In genomic region chr13:59779213-59779612, GRCm38 (mm10) we compare ENCODE assay signal across 13 mouse cellular contexts. TPM values are rescaled to one million over a fixed set of nuclear protein-coding genes. Genes with fewer than 3 reads are reported as not detected.
A peak's percentile ranks its signal among the peaks of the same experiment; 100 is the strongest.
DNase-seq lines count a peak whose midpoint lies in the region; ATAC-seq and TF ChIP-seq lines count a peak whose summit lies in the region.
"Had no signal": no experiment of that assay in that cellular context is flagged by ENCODE, and none has a peak within 500 bp of the region (broad histone marks: within the 10 kb centered on the region; RNA-seq: fewer than 3 reads in every experiment).

No protein-coding gene starts in this region.

- no peak overlapping the region for H3K27ac ChIP-seq in heart, adult 2 months
- H3K27ac ChIP-seq in midbrain, postnatal 0 days (ENCODE audit: low read depth, low read length): no peak overlapping the region
- no peak overlapping the region for H3K27ac ChIP-seq in midbrain, embryonic 11.5 days (ENCODE audit: low read depth, low read length)
- H3K27ac ChIP-seq: heart, embryonic 13.5 days had no signal

- no peak overlapping the region for H3K9ac ChIP-seq in heart, adult 2 months (ENCODE audit: low read depth, low read length)
- H3K9ac ChIP-seq in midbrain, postnatal 0 days (replicated peaks; ENCODE audit: low read length, poor library complexity, severe bottlenecking): no peak overlapping the region
- H3K9ac ChIP-seq in midbrain, embryonic 11.5 days (ENCODE audit: low read length): no peak overlapping the region
- H3K9ac ChIP-seq: heart, embryonic 13.5 days had no signal

- intact Hi-C loops in heart, adult 2 months (cut with DNase I): no loop called here

- H3K9me3 ChIP-seq in midbrain, postnatal 0 days (ENCODE audit: low read length): no peaks in the 10 kb centered on the region
- no peaks in the 10 kb centered on the region for H3K9me3 ChIP-seq in midbrain, embryonic 11.5 days (ENCODE audit: control insufficient read depth, low read length)
- H3K9me3 ChIP-seq: heart, embryonic 13.5 days; megakaryocyte, embryonic 14.5 days had no signal

- H3K4me1 ChIP-seq in heart, adult 2 months (ENCODE audit: control insufficient read depth, insufficient read depth, low read length): peaks cover 3% of the 10 kb centered on the region
- no peaks in the 10 kb centered on the region for H3K4me1 ChIP-seq in midbrain, postnatal 0 days (ENCODE audit: insufficient read depth, low read length)
- no peaks in the 10 kb centered on the region for H3K4me1 ChIP-seq in midbrain, embryonic 11.5 days (ENCODE audit: control insufficient read depth, insufficient read depth, low read length)

- H3K27me3 ChIP-seq in heart, adult 2 months (ENCODE audit: control insufficient read depth, insufficient read depth, low read length): no peaks in the 10 kb centered on the region
- no peaks in the 10 kb centered on the region for H3K27me3 ChIP-seq in midbrain, postnatal 0 days (ENCODE audit: insufficient read depth, low read length)
- no peaks in the 10 kb centered on the region for H3K27me3 ChIP-seq in midbrain, embryonic 11.5 days (ENCODE audit: control insufficient read depth, insufficient read depth, low read length)
- H3K27me3 ChIP-seq: heart, embryonic 13.5 days; megakaryocyte, embryonic 14.5 days had no signal

- no peaks in the 10 kb centered on the region; the same call in none of the 2 replicates for H3K79me2 ChIP-seq in heart, adult 2 months (replicated peaks; ENCODE audit: control insufficient read depth, insufficient read depth, low read length)

- DNase-seq in heart, adult 2 months: no peak
- no peak for DNase-seq in heart, adult 11 months
- DNase-seq in midbrain, postnatal 0 days (ENCODE audit: low spot score): no peak
- DNase-seq in midbrain, embryonic 11.5 days (ENCODE audit: low spot score, missing footprints): no peak
- no peak for DNase-seq in brain, embryonic 14.5 days (ENCODE audit: low read depth)
- no peak for DNase-seq in frontal cortex, postnatal 14 days (ENCODE audit: low spot score in 2 of 2)
- DNase-seq in layer of hippocampus, adult 11-12 months (ENCODE audit: low spot score): no peak

- TF ChIP-seq CTCF in heart, adult 2 months (IDR thresholded peaks at IDR 0.05): peak; percentile 32
- TF ChIP-seq CTCF in midbrain, postnatal 0 days (IDR thresholded peaks at IDR 0.05): peak; percentile 48
- peak; percentile 27; the same call in 1 of the 2 replicates for TF ChIP-seq CTCF in brain, embryonic 14.5 days (IDR thresholded peaks at IDR 0.05; ENCODE audit: borderline replicate concordance, extremely low read depth, insufficient read depth, insufficient read length)

- H3K4me3 ChIP-seq in heart, adult 2 months: no peak overlapping the region
- no peak overlapping the region for H3K4me3 ChIP-seq in midbrain, postnatal 0 days (ENCODE audit: low read depth, low read length)
- no peak overlapping the region for H3K4me3 ChIP-seq in midbrain, embryonic 11.5 days (ENCODE audit: low read depth, low read length)
- H3K4me3 ChIP-seq: heart, embryonic 13.5 days; megakaryocyte, embryonic 14.5 days had no signal

- H3K36me3 ChIP-seq in heart, adult 2 months (ENCODE audit: control insufficient read depth, insufficient read depth, low read length): peaks cover 3% of the 10 kb centered on the region
- H3K36me3 ChIP-seq in midbrain, postnatal 0 days (ENCODE audit: insufficient read depth, low read length): peaks cover 74% of the 10 kb centered on the region
- peaks cover 40% of the 10 kb centered on the region for H3K36me3 ChIP-seq in midbrain, embryonic 11.5 days (ENCODE audit: control insufficient read depth, insufficient read depth, low read length)

- no peak for TF ChIP-seq POLR2A in heart, adult 2 months (IDR thresholded peaks at IDR 0.05; ENCODE audit: insufficient read depth, low read depth, low read length)
- TF ChIP-seq POLR2A in brain, embryonic 14.5 days (IDR thresholded peaks at IDR 0.05; ENCODE audit: borderline replicate concordance, extremely low read depth, insufficient read depth, insufficient read length, poor library complexity, severe bottlenecking): no peak

- ATAC-seq in midbrain, postnatal 0 days (ENCODE audit: low FRiP score): no peak
- no peak for ATAC-seq in midbrain, embryonic 11.5 days (ENCODE audit: low FRiP score)
- ATAC-seq in megakaryocyte-erythroid progenitor cell, adult 5-6 weeks (replicated peaks; ENCODE audit: low FRiP score, low TSS enrichment, poor library complexity, severe bottlenecking): peak; percentile 60; the same call in 1 of the 2 replicates

- WGBS in heart, adult 2 months: 71% methylated on average over 4 of the region's 4 CpGs
- WGBS in midbrain, postnatal 0 days: 87% methylated on average over 4 of the region's 4 CpGs
- WGBS in midbrain, embryonic 11.5 days: 93% methylated on average over 4 of the region's 4 CpGs

- TF ChIP-seq EP300 in heart, adult 2 months (IDR thresholded peaks at IDR 0.05; ENCODE audit: insufficient read depth, low read depth, low read length): no peak

- H3K4me2 ChIP-seq in midbrain, postnatal 0 days (ENCODE audit: low read depth, low read length, poor library complexity, severe bottlenecking): no peak overlapping the region
- H3K4me2 ChIP-seq in midbrain, embryonic 11.5 days: no peak overlapping the region
- H3K4me2 ChIP-seq: heart, embryonic 13.5 days had no signal

RNA-seq across cellular contexts. Expression of gene Gm49354, which starts 2.8 kb away (rescaled TPM):
- total RNA-seq in heart, adult 2 months (2021): not detected
- polyA plus RNA-seq in heart, adult 2 months (2012; rRNA removed): not detected in 2 replicates
- total RNA-seq in midbrain, postnatal 0 days (2014; rRNA removed): not detected in 2 replicates
- not detected in 2 replicates for polyA plus RNA-seq in midbrain, postnatal 0 days (2015; fragmentation: Nextera tagmentation; extraction: Ambion mirVana)
- not detected in 2 replicates for polyA plus RNA-seq in midbrain, embryonic 11.5 days (2014; fragmentation: Nextera tagmentation; extraction: Ambion mirVana)
- 0.55 TPM in 1 of 2 replicates, not detected in the other for polyA plus RNA-seq in brain, embryonic 14.5 days (2012; rRNA removed)
- not detected in 2 replicates for total RNA-seq in megakaryocyte-erythroid progenitor cell, adult 5-6 weeks (2014; fragmentation: Nextera tagmentation)
- total RNA-seq in megakaryocyte-erythroid progenitor cell, adult 5-6 weeks (2017): not detected in 2 replicates
- total RNA-seq: left cerebral cortex, postnatal 25 days had no signal
- polyA plus RNA-seq: forebrain, embryonic 11.5 days; heart, embryonic 13.5 days had no signal

RNA-seq across cellular contexts. Expression of gene Isca1, which starts 9.6 kb away (rescaled TPM):
- 100 to 1,000 TPM; 233 to 239 TPM for total RNA-seq in heart, adult 2 months (2021)
- 326 and 509 TPM in 2 replicates for polyA plus RNA-seq in heart, adult 2 months (2012; rRNA removed)
- 90.5 and 94.0 TPM in 2 replicates for total RNA-seq in midbrain, postnatal 0 days (2014; rRNA removed)
- polyA plus RNA-seq in midbrain, postnatal 0 days (2015; fragmentation: Nextera tagmentation; extraction: Ambion mirVana): 156 and 159 TPM in 2 replicates
- polyA plus RNA-seq in midbrain, embryonic 11.5 days (2014; fragmentation: Nextera tagmentation; extraction: Ambion mirVana): 131 and 146 TPM in 2 replicates
- polyA plus RNA-seq in brain, embryonic 14.5 days (2012; rRNA removed): 130 and 135 TPM in 2 replicates
- 160 and 164 TPM in 2 replicates for total RNA-seq in megakaryocyte-erythroid progenitor cell, adult 5-6 weeks (2014; fragmentation: Nextera tagmentation)
- total RNA-seq in megakaryocyte-erythroid progenitor cell, adult 5-6 weeks (2017): 73.3 and 92.6 TPM in 2 replicates

RNA-seq across cellular contexts. Expression of gene 1700014D04Rik, which starts 32.7 kb away (rescaled TPM):
- total RNA-seq in heart, adult 2 months (2021): not detected
- polyA plus RNA-seq in heart, adult 2 months (2012; rRNA removed): 0.09 TPM in 1 of 2 replicates, not detected in the other
- total RNA-seq in midbrain, postnatal 0 days (2014; rRNA removed): 0.66 and 1.8 TPM in 2 replicates
- polyA plus RNA-seq in midbrain, postnatal 0 days (2015; fragmentation: Nextera tagmentation; extraction: Ambion mirVana): 0.35 and 0.36 TPM in 2 replicates
- polyA plus RNA-seq in midbrain, embryonic 11.5 days (2014; fragmentation: Nextera tagmentation; extraction: Ambion mirVana): 0.19 and 0.34 TPM in 2 replicates
- polyA plus RNA-seq in brain, embryonic 14.5 days (2012; rRNA removed): 0.13 and 0.18 TPM in 2 replicates
- not detected in 2 replicates for total RNA-seq in megakaryocyte-erythroid progenitor cell, adult 5-6 weeks (2014; fragmentation: Nextera tagmentation)
- total RNA-seq in megakaryocyte-erythroid progenitor cell, adult 5-6 weeks (2017): 0.19 and 0.38 TPM in 2 replicates
- polyA plus RNA-seq: heart, embryonic 13.5 days had no signal

RNA-seq across cellular contexts. Expression of gene Tut7, which starts 43.7 kb away (rescaled TPM):
- 10 to 100 TPM; 41.6 to 45.1 TPM for total RNA-seq in heart, adult 2 months (2021)
- polyA plus RNA-seq in heart, adult 2 months (2012; rRNA removed): 10.3 and 16.3 TPM in 2 replicates
- 33.7 and 35.2 TPM in 2 replicates for total RNA-seq in midbrain, postnatal 0 days (2014; rRNA removed)
- 32.6 and 37.3 TPM in 2 replicates for polyA plus RNA-seq in midbrain, postnatal 0 days (2015; fragmentation: Nextera tagmentation; extraction: Ambion mirVana)
- polyA plus RNA-seq in midbrain, embryonic 11.5 days (2014; fragmentation: Nextera tagmentation; extraction: Ambion mirVana): 47.2 and 48.7 TPM in 2 replicates
- polyA plus RNA-seq in brain, embryonic 14.5 days (2012; rRNA removed): 33.1 and 40.2 TPM in 2 replicates
- 169 and 191 TPM in 2 replicates for total RNA-seq in megakaryocyte-erythroid progenitor cell, adult 5-6 weeks (2014; fragmentation: Nextera tagmentation)
- total RNA-seq in megakaryocyte-erythroid progenitor cell, adult 5-6 weeks (2017): 249 and 329 TPM in 2 replicates

RNA-seq across cellular contexts. Expression of gene Spata31d1d, which starts 47.7 kb away (rescaled TPM):
- not detected for total RNA-seq in heart, adult 2 months (2021)
- 0.04 and 0.06 TPM in 2 replicates for polyA plus RNA-seq in heart, adult 2 months (2012; rRNA removed)
- total RNA-seq in midbrain, postnatal 0 days (2014; rRNA removed): 0.14 TPM in 1 of 2 replicates, not detected in the other
- not detected in 2 replicates for polyA plus RNA-seq in midbrain, postnatal 0 days (2015; fragmentation: Nextera tagmentation; extraction: Ambion mirVana)
- polyA plus RNA-seq in midbrain, embryonic 11.5 days (2014; fragmentation: Nextera tagmentation; extraction: Ambion mirVana): not detected in 2 replicates
- 0.04 TPM in 1 of 2 replicates, not detected in the other for polyA plus RNA-seq in brain, embryonic 14.5 days (2012; rRNA removed)
- not detected in 2 replicates for total RNA-seq in megakaryocyte-erythroid progenitor cell, adult 5-6 weeks (2014; fragmentation: Nextera tagmentation)
- total RNA-seq in megakaryocyte-erythroid progenitor cell, adult 5-6 weeks (2017): 0.42 TPM in 1 of 2 replicates, not detected in the other
- total RNA-seq: left cerebral cortex, postnatal 25 days; neutrophil, adult 5-6 weeks had no signal
- polyA plus RNA-seq: forebrain, embryonic 11.5 days; heart, embryonic 13.5 days had no signal
